Mouse (Mus musculus): ENCODE results near the gene Rbm48.

Gene Rbm48

DNA sequence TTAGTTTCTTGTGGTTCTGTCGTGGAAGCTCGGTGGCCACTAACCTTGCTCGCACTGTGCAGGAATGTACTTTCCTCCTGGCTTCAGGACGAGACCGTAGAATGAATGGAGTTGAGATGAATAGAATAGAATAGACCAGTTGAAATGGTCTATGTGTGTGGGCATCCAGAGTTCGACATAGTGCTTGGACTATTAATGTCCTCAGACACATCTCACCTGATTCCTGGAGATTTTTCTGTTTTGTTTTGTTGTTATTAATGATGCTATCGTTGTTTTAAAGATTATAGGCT is 52.0 kb downstream of the Rbm48 start:
- no peak for DNase-seq

DNA sequence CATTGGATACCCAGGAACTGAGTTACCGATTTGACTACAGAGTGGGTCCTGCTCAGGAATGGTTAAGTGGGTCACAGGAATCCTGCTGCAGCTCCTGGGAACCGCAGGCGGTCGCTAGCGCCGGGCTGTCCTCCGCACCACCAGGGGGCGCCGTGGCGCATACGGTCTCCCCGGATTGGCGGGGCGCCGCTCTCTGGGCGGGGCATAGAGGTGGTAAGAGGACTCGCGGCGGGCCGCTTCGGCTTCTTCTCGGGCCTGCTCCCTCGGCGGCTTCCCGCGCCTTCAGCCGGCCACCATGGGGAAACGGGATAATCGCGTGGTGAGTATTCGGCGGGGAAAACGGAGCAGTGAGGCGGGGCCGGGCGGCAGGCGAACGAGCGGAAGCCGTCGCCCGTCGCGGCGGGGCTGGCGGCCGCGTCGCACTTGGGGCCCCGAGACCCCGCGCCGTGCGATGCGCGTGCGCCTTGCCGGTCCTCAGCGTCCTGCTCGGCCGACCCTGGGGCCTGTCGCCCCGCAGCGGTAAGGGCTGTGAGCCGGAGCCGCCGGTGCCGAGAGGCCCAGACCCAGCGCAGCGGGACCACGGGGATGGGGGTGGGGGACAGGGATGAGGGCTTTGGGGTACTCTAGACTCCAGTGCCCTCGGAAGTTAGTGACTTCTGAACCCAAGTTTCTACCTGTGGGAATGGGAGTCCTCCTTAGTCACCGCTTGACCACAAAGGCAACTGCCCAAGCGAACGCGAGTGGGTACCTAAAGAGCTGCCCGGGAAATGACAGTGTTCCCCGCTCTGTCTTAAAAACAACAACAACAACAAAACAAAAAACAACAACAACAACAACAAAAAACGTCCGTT is 52.5 kb downstream of the Rbm48 start, which contains the start of gene Fam133b:
Fam133b (plus strand) TSS at position 205 of the 851 bp plus-strand sequence.
- DNase-seq, result peak; percentile 96 to 98

DNA sequence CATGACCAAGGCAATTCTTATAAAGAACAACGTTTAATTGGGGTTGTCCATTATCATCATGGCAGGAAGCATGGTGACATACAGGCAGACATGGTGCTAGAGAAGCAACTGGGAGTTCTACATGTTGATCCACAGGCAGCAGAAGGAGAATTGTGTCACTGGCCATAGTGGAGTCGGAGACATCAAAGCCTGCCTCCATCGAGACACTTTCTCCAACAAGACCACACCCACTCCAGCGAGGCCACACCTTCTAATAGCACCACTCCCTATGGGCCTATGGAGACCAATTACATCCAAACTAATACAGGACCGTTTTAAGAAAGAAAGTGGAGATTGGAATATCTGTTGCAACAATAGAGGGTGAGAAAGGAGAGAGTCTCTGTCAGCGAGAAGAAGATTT is 54.5 kb downstream of the Rbm48 start:
- no peak for DNase-seq

DNA sequence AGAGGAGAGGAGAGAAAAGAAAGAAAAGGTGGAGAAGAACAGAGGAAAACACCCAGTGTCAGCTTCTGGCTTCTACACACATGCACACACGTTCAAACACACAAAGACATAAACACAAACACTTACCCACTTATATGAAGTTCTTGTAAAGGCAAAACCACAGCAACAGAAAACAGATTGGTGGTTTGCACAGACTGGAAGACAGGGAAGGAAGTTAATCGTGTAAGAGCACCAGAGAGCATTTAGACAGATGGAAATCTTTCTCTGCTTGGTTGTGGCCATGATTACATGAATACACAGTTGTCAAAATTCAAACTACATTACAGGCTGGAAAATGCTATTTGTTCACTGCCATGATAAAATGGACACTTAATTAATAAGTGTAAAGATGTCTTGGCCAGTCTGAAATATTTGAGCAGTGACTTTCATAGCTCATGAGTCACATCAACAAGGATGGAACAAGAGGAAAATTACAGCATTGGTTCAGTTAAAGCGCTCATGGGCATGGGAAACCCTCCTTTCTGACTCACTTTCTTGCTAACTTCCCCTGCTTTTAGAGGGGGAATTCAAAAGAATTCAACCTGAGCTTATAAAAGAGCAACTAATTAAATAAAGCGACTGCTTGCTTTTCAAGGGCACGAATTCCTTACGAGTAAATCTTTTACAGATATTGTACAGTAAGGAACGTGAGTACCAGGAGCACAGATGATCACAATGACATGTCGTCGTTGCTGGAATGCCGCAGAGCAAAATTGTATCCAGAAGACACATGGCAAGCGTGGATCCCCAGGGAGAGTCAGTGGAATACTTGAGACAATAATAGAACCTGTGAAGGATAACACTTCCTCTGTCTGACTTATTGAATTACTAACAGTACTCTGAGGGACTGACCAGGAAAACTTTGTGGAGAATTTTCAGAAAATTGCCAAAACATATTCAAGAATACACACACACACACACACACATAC is 57.6 kb downstream of the Rbm48 start:
- no peak for DNase-seq

DNA sequence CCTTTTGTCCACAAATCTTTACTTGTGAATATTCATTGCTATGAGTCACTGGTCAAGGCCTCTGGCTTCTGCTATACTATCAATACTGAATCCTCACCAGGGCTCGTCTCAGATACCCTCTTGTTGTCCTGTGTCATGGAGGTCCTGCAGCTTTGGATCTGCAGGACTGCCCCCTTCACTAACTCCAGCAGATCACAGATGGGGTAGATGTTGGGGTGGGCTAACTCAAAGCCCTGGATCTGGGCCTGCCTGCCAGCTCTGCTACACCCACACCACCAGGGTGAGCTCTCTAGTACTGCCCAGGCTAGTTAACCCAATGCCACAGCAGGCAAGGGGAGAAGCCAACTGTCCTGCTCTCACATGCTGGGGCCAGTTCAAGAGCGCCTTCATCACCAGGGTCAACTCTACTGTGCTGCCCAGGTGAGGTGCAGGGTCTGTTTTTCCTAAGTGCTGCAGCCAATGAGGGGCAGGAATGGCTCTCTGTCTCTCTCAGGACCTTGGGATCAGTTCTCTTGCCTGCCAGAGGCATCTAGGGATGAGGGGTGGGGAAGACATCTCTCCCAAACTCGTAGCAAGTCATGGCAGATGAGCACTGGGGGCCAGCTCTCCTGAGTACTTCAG is 59.7 kb downstream of the Rbm48 start:
- no peak for DNase-seq

All from lung, postnatal 4 days (tissue).